Mouse (Mus musculus) retina, postnatal 7 days (tissue): Measurements from ENCODE around the gene Snd1.

Experiments used
- DNase-seq: peaks from one replicate; pipeline ENCODE4 v3.0.0-alpha.2; 2012; ENCODE audit warnings: low read depth, low spot score

Snd1 gene

GRCm38 (mm10) chr6:28633656-28634055 lies 158.7 kb downstream of the Snd1 start:
- DNase-seq = no peak

GRCm38 (mm10) chr6:28635092-28635491 lies 160.2 kb downstream of the Snd1 start:
- DNase-seq = no peak

GRCm38 (mm10) chr6:28635531-28636348 lies 160.8 kb downstream of the Snd1 start:
- no peak for DNase-seq

- DNase-seq = no peak
Observed at GRCm38 (mm10) chr6:28640088-28640487, 165.1 kb downstream of the Snd1 start.

- DNase-seq = no peak
Observed at GRCm38 (mm10) chr6:28642909-28643308, 168.0 kb downstream of the Snd1 start.

GRCm38 (mm10) chr6:28645231-28645630 lies 170.3 kb downstream of the Snd1 start:
- no peak for DNase-seq

- DNase-seq = no peak
Observed at GRCm38 (mm10) chr6:28656511-28656910, 181.6 kb downstream of the Snd1 start.

GRCm38 (mm10) chr6:28663004-28663403 lies 188.1 kb downstream of the Snd1 start:
- DNase-seq = no peak

GRCm38 (mm10) chr6:28663670-28664069 lies 188.7 kb downstream of the Snd1 start:
- no peak for DNase-seq

GRCm38 (mm10) chr6:28664716-28665115 lies 189.8 kb downstream of the Snd1 start:
- no peak for DNase-seq

GRCm38 (mm10) chr6:28667586-28667985 lies 192.6 kb downstream of the Snd1 start:
- DNase-seq = no peak

- no peak for DNase-seq
Observed at GRCm38 (mm10) chr6:28669251-28669650, 194.3 kb downstream of the Snd1 start.

- no peak for DNase-seq
Observed at GRCm38 (mm10) chr6:28672388-28672787, 197.4 kb downstream of the Snd1 start.

- DNase-seq = no peak
Observed at GRCm38 (mm10) chr6:28674686-28675085, 199.7 kb downstream of the Snd1 start.

GRCm38 (mm10) chr6:28678896-28679295 lies 204.0 kb downstream of the Snd1 start:
- DNase-seq = no peak

- DNase-seq = no peak
Observed at GRCm38 (mm10) chr6:28680537-28680936, 205.6 kb downstream of the Snd1 start.

GRCm38 (mm10) chr6:28681521-28682457 lies 206.8 kb downstream of the Snd1 start:
- no peak for DNase-seq

- DNase-seq = no peak
Observed at GRCm38 (mm10) chr6:28685052-28685451, 210.1 kb downstream of the Snd1 start.

- DNase-seq = no peak
Observed at GRCm38 (mm10) chr6:28685745-28686144, 210.8 kb downstream of the Snd1 start.

- DNase-seq = no peak
Observed at GRCm38 (mm10) chr6:28687776-28688175, 212.8 kb downstream of the Snd1 start.

GRCm38 (mm10) chr6:28692659-28693058 lies 217.7 kb downstream of the Snd1 start:
- DNase-seq = no peak

- no peak for DNase-seq
Observed at GRCm38 (mm10) chr6:28697214-28697613, 222.3 kb downstream of the Snd1 start.
